Mouse (Mus musculus) adrenal gland (tissue): ENCODE measurements around the gene Morn1.

Experiments used
- intact Hi-C: fragments of 180-260 bp; cut with DNase I; formaldehyde crosslinking; loops from one replicate; pipeline ENCODE4 v1.15.1; 2025

The Morn1 gene

GRCm38 (mm10) chr4:155184248-155185070 lies 98.1 kb downstream of the Morn1 start:
- intact Hi-C loops = loop anchor here (5.0 kb wide), 1 partner anchor 38 kb away; the partner anchor contains the start of gene Ski

- intact Hi-C loops = loop anchor here (5.0 kb wide), 1 partner anchor 36 kb away; the partner anchor contains the start of gene Ski
Observed at GRCm38 (mm10) chr4:155185845-155186244, 99.5 kb downstream of the Morn1 start.

DNA sequence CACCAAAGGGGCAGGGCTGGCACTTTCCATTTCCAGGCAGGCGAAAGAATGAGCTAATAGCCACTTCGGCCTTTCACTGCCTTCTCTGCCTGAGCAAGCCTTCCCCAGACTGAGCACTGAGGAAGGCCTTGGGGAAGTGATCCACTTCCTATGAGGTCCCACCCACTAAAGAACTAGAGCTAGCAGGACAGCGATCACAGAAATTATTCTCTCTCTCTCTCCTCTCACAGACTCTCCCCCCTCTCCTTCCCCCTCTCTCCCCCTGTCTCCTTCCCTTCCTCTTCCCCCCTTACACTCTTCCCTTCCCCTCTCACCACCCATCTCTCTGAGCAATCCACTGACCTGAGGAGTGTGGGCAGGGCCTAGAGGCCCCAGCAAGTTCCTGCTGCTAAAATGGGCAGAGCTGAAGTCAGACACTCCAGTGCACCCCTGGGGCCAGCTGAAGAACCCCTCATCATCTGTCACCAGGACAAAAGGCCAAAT lies 100.9 kb downstream of the Morn1 start:
- intact Hi-C loops = loop anchor here (5.0 kb wide), 1 partner anchor 35 kb away; the partner anchor contains the start of gene Ski

DNA sequence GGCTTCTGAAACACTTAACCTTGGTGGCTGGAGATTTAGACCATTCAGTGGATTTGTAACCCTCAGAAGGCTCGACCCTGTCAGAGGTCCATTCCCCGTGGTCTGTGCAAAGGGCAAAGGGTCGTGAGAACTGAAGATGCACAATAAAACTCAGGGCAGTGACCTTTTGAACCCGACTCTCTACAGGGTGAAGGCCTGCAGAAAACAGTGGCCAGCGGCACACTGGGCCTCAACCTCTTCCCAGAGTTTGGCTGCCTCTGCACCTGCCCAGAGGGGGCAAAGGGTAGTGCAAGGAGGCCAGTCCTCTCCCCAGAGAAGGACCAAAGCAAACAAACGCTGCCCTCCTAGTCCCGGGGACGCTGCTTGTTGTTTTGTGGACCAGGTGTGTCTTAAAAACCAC lies 102.0 kb downstream of the Morn1 start:
- intact Hi-C loops = loop anchor here (5.0 kb wide), 1 partner anchor 34 kb away; the partner anchor contains the start of gene Ski

GRCm38 (mm10) chr4:155188803-155189202 lies 102.4 kb downstream of the Morn1 start:
- intact Hi-C loops = loop anchor here (5.0 kb wide), 1 partner anchor 33 kb away; the partner anchor contains the start of gene Ski

DNA sequence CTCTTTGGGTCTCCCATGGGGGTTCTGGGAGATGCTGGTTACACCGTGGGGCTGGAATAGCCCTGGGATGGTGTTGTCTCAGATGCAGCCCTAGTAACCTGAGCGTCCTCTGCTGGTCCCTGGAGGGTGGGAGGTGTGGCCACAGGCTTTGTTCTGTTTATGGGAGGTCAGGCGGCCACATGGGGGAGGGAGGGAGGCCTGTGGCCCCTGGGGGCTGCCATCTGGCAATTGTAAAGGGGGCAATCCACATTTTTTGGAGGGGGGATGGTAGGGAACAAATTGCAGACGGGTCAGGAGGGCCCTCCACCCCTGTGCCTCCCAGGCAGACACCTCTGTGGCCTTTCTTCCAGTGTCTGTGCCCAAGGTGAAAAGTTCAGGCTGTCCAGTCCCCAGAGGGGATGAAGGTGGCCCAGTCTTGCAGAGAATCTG lies 103.3 kb downstream of the Morn1 start:
- intact Hi-C loops = loop anchor here (5.0 kb wide), 1 partner anchor 33 kb away; the partner anchor contains the start of gene Ski

DNA sequence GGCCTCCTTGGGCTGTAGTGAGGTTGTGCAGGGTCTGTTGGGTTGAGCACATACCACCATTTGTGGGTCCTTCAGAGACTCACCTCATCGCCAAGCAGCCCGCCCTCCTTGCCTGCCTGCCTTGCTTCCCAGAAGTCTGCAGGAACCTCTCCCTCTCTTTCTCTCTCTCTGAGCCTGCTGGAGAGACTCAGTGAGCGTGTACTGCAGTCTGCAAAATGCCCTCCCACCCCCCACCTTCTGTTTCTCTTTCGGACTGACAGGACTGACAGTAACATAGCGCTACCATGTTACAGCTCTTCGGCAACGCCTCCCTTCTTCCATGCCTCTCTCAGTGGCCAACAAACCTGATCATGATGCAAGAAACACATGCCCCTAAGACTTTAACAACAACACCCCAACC lies 103.9 kb downstream of the Morn1 start:
- intact Hi-C loops = no loop called here
